Mouse (Mus musculus) lung, adult 2 months (tissue): ENCODE measurements around the gene Mfsd11. TPM values are rescaled to one million over a fixed set of nuclear protein-coding genes. Genes with fewer than 3 reads are reported as not detected.
"Not testable (repeated sequence)": the region's sequence is repeated elsewhere in the genome, so short reads cannot be mapped to it uniquely, and the experiment has no call there.

Source experiments
- DNase-seq: peaks from one replicate; pipeline ENCODE4 v3.0.0; 2022
- H3K4me1 ChIP-seq: fragments of 200-500 bp; 2 replicates; pipeline ENCODE4 v1.6.1; 2011; ENCODE audit warnings: low read length; ENCODE audit not compliant: control insufficient read depth, insufficient read depth
- H3K4me3 ChIP-seq: fragments of 200-500 bp; replicated peaks from 2 replicates; pipeline ENCODE3; 2011; ENCODE audit warnings: low read depth, mild to moderate bottlenecking, control low read depth, low read length; ENCODE audit errors: extremely low read depth
- CTCF ChIP-seq: fragments of 200-500 bp; IDR thresholded peaks from 2 replicates; pipeline ENCODE4 v1.5.1; 2011; ENCODE audit warnings: mild to moderate bottlenecking, low read length, control low read depth; ENCODE audit not compliant: insufficient read depth
- POLR2A ChIP-seq: fragments of 200-500 bp; IDR thresholded peaks from 2 replicates; pipeline ENCODE4 v1.6.1; 2011; ENCODE audit warnings: low read depth, mild to moderate bottlenecking, control low read depth, low read length, borderline replicate concordance; ENCODE audit errors: extremely low read depth
- WGBS: fragments of 180-500 bp; shearing (Covaris S2); methylation state at CpG from one replicate; pipeline ENCODE4 v1.1.7; 2018; 5-methylcytosine and 5-hydroxymethylcytosine counted together
- polyA plus RNA-seq: library from polyadenylated mRNA; depleted of rRNA; stranded (reverse); fragments of >200 nt; gene quantifications from 2 replicates; pipeline ENCODE4 v1.2.3, GENCODE M21; 2012

Gene Mfsd11
- polyA plus RNA-seq, 1 experiment = 22.3 TPM

GRCm38 (mm10) chr11:116899247-116899646 is 47.0 kb downstream of the Mfsd11 start:
- 88% methylated on average over 12 of the region's 12 CpGs for WGBS
- H3K4me3 ChIP-seq = no peak overlapping the region
- no peaks in the 10 kb centered on the region for H3K4me1 ChIP-seq
- no peak for DNase-seq
- TF ChIP-seq CTCF = no peak
- TF ChIP-seq POLR2A = no peak

GRCm38 (mm10) chr11:116902588-116902987 is 50.3 kb downstream of the Mfsd11 start:
- not testable (repeated sequence) for DNase-seq, H3K4me1 ChIP-seq, H3K4me3 ChIP-seq
- 85% methylated on average over 10 of the region's 10 CpGs for WGBS

GRCm38 (mm10) chr11:116905741-116906456 is 53.7 kb downstream of the Mfsd11 start:
- no peak for TF ChIP-seq CTCF
- no peak for TF ChIP-seq POLR2A
- no peak overlapping the region for H3K4me3 ChIP-seq
- DNase-seq = no peak
- 7% methylated on average over 23 of the region's 23 CpGs for WGBS
- no peaks in the 10 kb centered on the region for H3K4me1 ChIP-seq

- no peak for TF ChIP-seq POLR2A
- no peak for TF ChIP-seq CTCF
- Histone ChIP-seq H3K4me3 (no peak overlapping the region), H3K4me1 (no peaks in the 10 kb centered on the region)
- 53% methylated on average over 16 of the region's 16 CpGs for WGBS
- DNase-seq = no peak
Observed at GRCm38 (mm10) chr11:116913573-116913972, 61.3 kb downstream of the Mfsd11 start.

- 73% methylated on average over 5 of the region's 5 CpGs for WGBS
- no peak overlapping the region for H3K4me3 ChIP-seq
Observed at GRCm38 (mm10) chr11:116914267-116914885, 62.1 kb downstream of the Mfsd11 start.

GRCm38 (mm10) chr11:116915241-116915640 is 63.0 kb downstream of the Mfsd11 start:
- DNase-seq = no peak
- Histone ChIP-seq H3K4me3 (no peak overlapping the region), H3K4me1 (no peaks in the 10 kb centered on the region)
- WGBS = 76% methylated on average over 3 of the region's 3 CpGs
- TF ChIP-seq CTCF (no peak), POLR2A (no peak)

More at GRCm38 (mm10) chr11:116914267-116914885, 62.1 kb downstream of the Mfsd11 start:
- no peak for TF ChIP-seq POLR2A
- no peak for TF ChIP-seq CTCF
- no peak for DNase-seq
- H3K4me1 ChIP-seq = no peaks in the 10 kb centered on the region

GRCm38 (mm10) chr11:116917361-116917760 is 65.1 kb downstream of the Mfsd11 start:
- no peak for DNase-seq
- H3K4me3 ChIP-seq = no peak overlapping the region
- WGBS = 34% methylated on average over 7 of the region's 7 CpGs
- TF ChIP-seq POLR2A (no peak), CTCF (no peak)
- H3K4me1 ChIP-seq = no peaks in the 10 kb centered on the region

- Histone ChIP-seq H3K4me3 (no peak within 1 kb of the TSS), H3K4me1 (no peaks in the 10 kb centered on the region)
- WGBS = 1% methylated on average over 89 of the region's 90 CpGs
- peak; percentile 60 for TF ChIP-seq CTCF
- no peak for TF ChIP-seq POLR2A
- peak; percentile 81 for DNase-seq
Observed at GRCm38 (mm10) chr11:116918323-116919185, 66.3 kb downstream of the Mfsd11 start, which contains the start of gene Mgat5b. Gene Mgat5b (plus strand): TSS chr11:116918863.

GRCm38 (mm10) chr11:116919186-116920020 is 67.2 kb downstream of the Mfsd11 start:
- no peak for DNase-seq
- WGBS = 3% methylated on average over 57 of the region's 58 CpGs
- Histone ChIP-seq H3K4me3 (no peak overlapping the region), H3K4me1 (no peaks in the 10 kb centered on the region)
- TF ChIP-seq CTCF = no peak
- TF ChIP-seq POLR2A = no peak
